Mouse (Mus musculus): Measurements from ENCODE around the gene Ikzf4. TPM values are rescaled to one million over a fixed set of nuclear protein-coding genes. Genes with fewer than 3 reads are reported as not detected.

Ikzf4 gene
- polyA plus RNA-seq, 1 experiment from 2014 or later, result 0.10 TPM

DNA sequence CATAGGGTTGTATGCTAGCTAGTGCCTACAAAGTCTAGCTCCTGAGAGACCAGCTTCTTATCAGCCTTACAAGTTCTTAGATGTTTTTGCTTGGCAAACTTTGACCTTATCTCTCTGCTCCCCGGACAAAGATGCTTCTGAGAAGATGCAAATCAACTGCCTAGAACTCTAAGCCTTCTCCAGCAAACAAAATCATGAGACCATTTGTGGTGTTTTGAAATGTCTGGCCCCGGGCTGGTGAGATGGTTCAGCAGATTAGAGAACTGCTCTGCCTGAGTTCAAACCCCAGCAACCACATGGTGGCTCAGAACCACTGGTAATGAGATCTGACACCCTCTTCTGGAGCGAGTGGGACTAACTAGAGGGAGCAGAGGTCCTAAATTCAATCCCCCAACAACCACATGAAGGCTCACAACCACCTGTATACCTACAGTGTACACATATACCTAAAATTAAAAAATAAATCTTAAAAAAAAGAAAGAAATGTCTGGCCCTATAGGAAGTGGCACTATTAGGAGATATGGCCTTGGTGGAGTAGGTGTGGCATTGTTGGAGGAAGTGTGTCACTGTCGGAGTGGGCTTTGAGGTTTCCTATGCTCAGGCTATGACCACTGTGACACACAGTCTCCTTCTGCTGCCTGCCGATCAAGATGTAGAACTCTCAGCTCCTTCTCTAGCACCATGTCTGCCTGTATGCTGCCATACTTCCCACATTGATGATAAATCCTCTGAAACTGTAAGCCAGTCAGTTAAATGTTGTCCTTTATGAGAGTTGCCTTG, 17.8 kb upstream of the Ikzf4 start:
- ChIA-PET POLR2A (no interaction called here), CTCF (interaction anchor here (1.7 to 2.9 kb wide), 2 partner anchors 10 to 11 kb away, joined by 4 to 11 read pairs; partner anchors contain the start of gene Suox)
- DNase-seq (ENCODE audit: low read depth, low spot score), result no peak
- in situ Hi-C loops (cut with MboI; ENCODE audit: low pct_unique_long_range_greater_than_20kb), result no loop called here
- ATAC-seq, result no peak
- no peak for TF ChIP-seq CTCF (IDR thresholded peaks at IDR 0.05)
- H3K27me3 ChIP-seq, result no peaks in the 10 kb centered on the region

DNA sequence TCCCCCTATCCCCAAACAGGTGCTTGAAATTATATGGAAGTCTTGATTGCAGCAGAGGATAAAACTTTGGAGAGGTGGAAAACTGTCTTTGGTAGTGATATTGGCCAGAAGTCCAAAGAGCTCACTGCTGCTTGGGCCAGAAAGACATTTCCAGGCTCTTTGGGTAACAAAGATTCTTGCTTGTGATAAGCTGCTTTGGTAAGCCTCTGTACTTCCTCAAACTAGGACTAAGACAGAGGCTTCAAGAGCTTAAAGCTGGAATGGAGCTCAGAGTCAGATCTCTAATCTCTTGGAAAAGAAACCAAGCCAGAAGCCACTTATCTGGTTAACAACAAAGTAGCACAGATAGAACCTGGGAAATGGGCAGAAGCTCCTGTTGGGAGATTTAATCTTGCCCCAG, 16.7 kb upstream of the Ikzf4 start:
- no peak for TF ChIP-seq CTCF (IDR thresholded peaks at IDR 0.05)
- ChIA-PET POLR2A (no interaction called here), CTCF (interaction anchor here (2.9 kb wide), 1 partner anchor 12 kb away, joined by 11 read pairs; the partner anchor contains the start of gene Suox)
- DNase-seq (ENCODE audit: low read depth, low spot score) (no peak), ATAC-seq (no peak)
- in situ Hi-C loops (cut with MboI; ENCODE audit: low pct_unique_long_range_greater_than_20kb), result no loop called here
- no peaks in the 10 kb centered on the region for H3K27me3 ChIP-seq

DNA sequence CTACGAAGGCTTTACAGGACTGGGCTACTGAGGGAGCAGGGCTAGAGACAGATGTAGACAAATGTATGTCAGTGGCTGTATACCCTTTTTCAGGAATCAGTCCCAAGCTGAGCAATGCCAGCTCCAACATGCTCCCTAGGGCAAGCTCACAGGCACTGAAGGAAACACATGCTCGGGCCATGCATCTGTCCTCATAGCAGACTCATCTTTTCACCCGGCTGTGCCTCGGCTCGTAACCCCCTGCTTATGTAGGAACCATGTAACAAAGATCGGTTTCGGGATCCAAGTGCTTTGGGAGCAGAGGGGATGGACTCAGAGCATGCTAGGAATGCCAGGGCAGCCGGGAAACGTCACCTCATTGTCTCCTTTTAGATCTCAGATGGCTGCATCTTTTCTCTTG, 13.7 kb upstream of the Ikzf4 start:
- in situ Hi-C loops (cut with MboI; ENCODE audit: low pct_unique_long_range_greater_than_20kb), result no loop called here
- POLR2A ChIA-PET, result no interaction called here
- CTCF ChIA-PET, result no interaction called here
- no peak for DNase-seq (ENCODE audit: low read depth, low spot score)
- no peak for ATAC-seq
- no peaks in the 10 kb centered on the region for H3K27me3 ChIP-seq
- TF ChIP-seq CTCF (IDR thresholded peaks at IDR 0.05), result no peak

DNA sequence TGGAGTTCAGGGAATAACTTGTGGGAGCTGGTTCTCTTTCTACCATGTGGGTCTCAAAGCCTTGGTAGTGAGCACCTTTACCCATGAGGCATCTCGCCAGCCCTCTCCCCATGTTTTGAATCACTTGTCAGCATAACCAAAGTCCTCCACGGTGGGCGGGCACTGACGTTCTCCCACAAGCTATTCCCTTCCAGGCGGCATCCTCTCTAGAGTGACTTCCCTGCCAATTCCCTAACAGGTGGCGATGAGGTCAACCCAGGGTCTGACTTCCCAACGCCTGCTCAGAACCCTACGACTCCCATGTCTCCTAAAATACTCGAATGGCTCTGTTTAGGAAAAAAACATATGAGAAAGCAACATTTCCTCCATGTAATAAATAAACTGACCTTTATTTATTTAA, 12.1 kb upstream of the Ikzf4 start:
- CTCF ChIA-PET, result no interaction called here
- in situ Hi-C loops (cut with MboI; ENCODE audit: low pct_unique_long_range_greater_than_20kb), result no loop called here
- ATAC-seq (no peak), DNase-seq (ENCODE audit: low read depth, low spot score) (no peak)
- POLR2A ChIA-PET, result no interaction called here
- TF ChIP-seq CTCF (IDR thresholded peaks at IDR 0.05), result no peak
- H3K27me3 ChIP-seq, result no peaks in the 10 kb centered on the region

DNA sequence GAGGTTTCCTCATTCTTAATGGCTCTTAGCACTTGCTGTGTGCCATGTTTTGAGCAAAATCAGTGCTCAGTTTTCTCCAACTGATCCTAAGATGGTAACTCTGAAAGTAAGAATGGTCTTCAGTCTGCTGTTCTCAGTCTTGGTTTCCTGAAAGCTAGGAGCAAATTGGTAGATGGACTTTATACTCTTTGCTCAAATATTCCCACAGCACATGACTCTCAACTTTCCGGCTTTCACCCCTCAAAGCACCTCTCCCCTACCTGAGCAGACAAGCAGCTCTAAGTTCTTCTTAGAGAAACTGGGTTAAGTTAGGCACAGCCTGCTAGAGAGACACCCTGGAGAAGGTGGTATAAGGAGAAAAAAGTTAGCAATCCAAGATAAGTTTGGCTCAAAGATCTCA, 10.9 kb upstream of the Ikzf4 start:
- no peak for DNase-seq (ENCODE audit: low read depth, low spot score)
- ChIA-PET CTCF (interaction anchor here (1.5 kb wide), 1 partner anchor 11 kb away, joined by 3 read pairs; no protein-coding TSS in a partner anchor), POLR2A (no interaction called here)
- TF ChIP-seq CTCF (IDR thresholded peaks at IDR 0.05), result no peak
- no peak for ATAC-seq
- no peaks in the 10 kb centered on the region for H3K27me3 ChIP-seq
- in situ Hi-C loops (cut with MboI; ENCODE audit: low pct_unique_long_range_greater_than_20kb), result no loop called here

DNA sequence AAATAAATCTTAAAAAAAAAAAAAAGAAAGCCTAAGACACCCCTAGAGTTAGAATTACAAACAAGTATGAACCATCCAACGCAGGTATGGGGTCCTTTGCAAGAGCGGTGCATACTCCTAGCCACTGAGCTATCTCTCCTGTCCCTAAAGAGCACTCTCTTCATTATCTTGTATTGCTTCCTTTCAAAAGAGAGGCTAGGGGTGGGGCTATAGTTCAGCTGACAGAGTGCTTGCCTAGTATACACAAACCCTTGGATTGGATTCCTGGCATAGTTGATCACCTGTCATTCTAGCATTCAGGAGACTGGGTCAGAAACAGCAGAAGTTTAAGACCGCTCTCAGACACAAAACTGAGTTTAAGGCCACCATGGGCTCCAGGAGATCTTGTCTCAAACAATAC, 9.5 kb upstream of the Ikzf4 start:
- ChIA-PET POLR2A (no interaction called here), CTCF (no interaction called here)
- no peaks in the 10 kb centered on the region for H3K27me3 ChIP-seq
- TF ChIP-seq CTCF (IDR thresholded peaks at IDR 0.05), result no peak
- DNase-seq (ENCODE audit: low read depth, low spot score) (no peak), ATAC-seq (no peak)
- in situ Hi-C loops (cut with MboI; ENCODE audit: low pct_unique_long_range_greater_than_20kb), result no loop called here

DNA sequence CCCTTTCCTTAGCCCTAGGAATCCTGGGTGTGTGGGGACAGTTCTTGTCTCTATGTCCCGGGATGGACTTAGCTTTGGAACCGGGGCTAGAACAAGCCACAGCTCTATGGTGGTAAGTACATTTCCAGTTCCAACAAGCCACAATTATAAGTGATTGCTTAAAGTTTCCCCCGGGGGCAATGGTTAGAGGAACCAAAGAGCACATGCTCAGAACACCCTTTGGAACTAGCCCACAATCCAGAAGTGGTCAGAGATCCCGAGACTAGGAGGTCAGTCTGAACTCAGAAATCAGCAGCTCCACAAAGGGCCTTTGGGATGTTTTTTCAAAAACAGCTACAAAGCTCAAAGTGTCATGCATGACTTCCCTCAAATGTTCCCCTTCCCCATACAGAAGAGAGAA, 8.1 kb upstream of the Ikzf4 start:
- DNase-seq (ENCODE audit: low read depth, low spot score) (no peak), ATAC-seq (no peak)
- POLR2A ChIA-PET, result interaction anchor here (0.7 kb wide), 1 partner anchor 58 kb away, joined by 3 read pairs; no protein-coding TSS in a partner anchor
- TF ChIP-seq CTCF (IDR thresholded peaks at IDR 0.05), result no peak
- H3K27me3 ChIP-seq, result no peaks in the 10 kb centered on the region
- in situ Hi-C loops (cut with MboI; ENCODE audit: low pct_unique_long_range_greater_than_20kb), result no loop called here
- CTCF ChIA-PET, result interaction anchor here (0.9 to 1.5 kb wide), 2 partner anchors 10 to 13 kb away, joined by 3 to 4 read pairs; no protein-coding TSS in a partner anchor

DNA sequence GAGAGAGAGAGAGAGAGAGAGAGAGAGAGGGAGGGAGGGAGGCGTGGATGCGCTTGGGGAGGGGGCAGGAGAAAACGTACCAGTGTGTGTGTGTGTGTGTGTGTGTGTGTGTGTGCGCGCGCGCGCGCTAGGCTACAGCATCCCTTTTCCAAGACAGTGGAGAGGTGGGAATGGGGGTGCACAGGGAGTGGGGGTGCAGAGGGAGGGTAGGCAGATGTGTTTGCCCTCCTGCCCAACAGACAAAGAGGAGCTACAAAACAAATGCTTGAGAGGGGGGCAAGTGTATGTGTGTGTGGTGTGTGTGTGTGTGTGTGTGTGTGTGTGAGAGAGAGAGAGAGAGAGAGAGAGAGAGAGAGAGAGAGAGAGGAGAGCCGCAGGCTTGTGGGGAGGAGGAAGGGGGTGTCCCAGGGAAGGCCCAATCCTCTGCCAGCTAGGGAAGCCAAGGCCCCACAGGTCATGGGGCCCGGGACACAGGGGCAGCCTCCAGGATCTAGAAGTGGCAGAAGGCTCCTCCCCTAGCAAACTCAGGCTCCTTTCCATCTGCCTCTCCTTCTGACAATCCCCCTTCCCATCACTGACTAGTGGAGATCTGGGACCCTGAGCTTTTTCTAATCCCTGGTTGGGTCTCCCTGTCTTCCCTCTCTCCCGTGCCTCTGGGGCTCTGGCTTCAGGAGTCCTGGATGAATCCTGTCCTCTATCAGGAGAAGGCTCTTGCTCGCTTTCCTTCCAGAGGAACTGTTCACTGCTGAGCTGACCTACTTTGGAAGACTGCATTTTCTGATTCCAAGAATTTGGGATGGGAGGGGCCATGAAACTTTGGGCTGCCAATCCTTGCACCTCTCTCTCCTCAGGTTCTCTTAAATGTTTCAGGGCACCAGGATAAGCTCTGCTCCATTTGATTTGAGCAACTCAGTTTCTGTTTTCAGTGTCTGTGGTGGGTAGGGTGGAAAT, 623 bp upstream of the Ikzf4 start:
- ATAC-seq (no peak), DNase-seq (ENCODE audit: low read depth, low spot score) (no peak)
- in situ Hi-C loops (cut with MboI; ENCODE audit: low pct_unique_long_range_greater_than_20kb), result no loop called here
- CTCF ChIA-PET, result interaction anchor here (1.3 kb wide), 1 partner anchor 21 kb away, joined by 4 read pairs; no protein-coding TSS in a partner anchor
- TF ChIP-seq CTCF (IDR thresholded peaks at IDR 0.05), result no peak
- H3K27me3 ChIP-seq, result no peaks in the 10 kb centered on the region
- POLR2A ChIA-PET, result no interaction called here

DNA sequence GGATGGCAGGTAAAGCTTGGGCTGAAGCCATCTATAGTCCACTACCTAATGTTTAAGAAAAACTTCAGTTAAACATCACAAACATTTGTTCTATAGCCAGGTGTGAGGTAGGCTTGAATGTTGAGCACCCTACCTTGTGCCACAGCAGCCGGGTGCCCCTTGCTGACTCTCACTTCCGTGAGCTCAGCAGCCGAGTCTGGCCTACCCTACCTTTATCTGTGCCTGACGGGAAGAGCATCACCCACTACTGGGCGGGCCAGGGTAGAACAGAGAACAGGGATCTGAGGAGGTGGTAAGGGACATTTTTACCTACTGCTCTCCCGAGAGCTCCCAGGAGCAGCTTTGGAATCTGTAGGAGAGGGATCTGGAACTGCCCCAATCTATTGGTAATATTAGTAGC, 3.0 kb downstream of the Ikzf4 start:
- POLR2A ChIA-PET, result interaction anchor here (0.7 kb wide), 1 partner anchor 8 kb away, joined by 3 read pairs; no protein-coding TSS in a partner anchor
- in situ Hi-C loops (cut with MboI; ENCODE audit: low pct_unique_long_range_greater_than_20kb), result no loop called here
- DNase-seq (ENCODE audit: low read depth, low spot score), result no peak
- ATAC-seq, result no peak
- no peaks in the 10 kb centered on the region for H3K27me3 ChIP-seq
- CTCF ChIA-PET, result interaction anchor here (1.1 to 1.5 kb wide), 3 partner anchors 9 to 33 kb away, joined by 3 to 6 read pairs (median 3); no protein-coding TSS in a partner anchor
- no peak for TF ChIP-seq CTCF (IDR thresholded peaks at IDR 0.05)

DNA sequence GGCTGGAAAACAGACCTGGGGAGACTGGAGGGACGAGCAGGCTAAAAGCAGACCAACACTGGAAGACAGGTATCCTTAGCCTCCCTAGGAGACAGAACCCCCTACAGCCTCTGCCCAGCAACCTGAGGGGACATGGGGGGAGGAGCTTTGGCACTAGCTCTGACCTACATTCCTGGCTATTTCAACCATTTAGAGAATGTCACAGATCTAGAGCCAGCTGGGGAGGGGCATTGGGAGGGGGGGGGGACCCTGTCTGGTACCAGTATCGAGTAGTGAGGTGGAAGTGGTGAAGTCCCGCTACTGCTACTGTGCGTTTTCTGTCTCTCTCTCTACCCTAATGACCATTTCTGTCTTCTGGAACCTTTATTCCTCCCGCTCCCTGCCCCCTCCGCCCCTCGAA, 3.9 kb downstream of the Ikzf4 start:
- in situ Hi-C loops (cut with MboI; ENCODE audit: low pct_unique_long_range_greater_than_20kb), result no loop called here
- no peaks in the 10 kb centered on the region for H3K27me3 ChIP-seq
- ATAC-seq, result no peak
- ChIA-PET POLR2A (no interaction called here), CTCF (no interaction called here)
- no peak for TF ChIP-seq CTCF (IDR thresholded peaks at IDR 0.05)
- DNase-seq (ENCODE audit: low read depth, low spot score), result no peak

DNA sequence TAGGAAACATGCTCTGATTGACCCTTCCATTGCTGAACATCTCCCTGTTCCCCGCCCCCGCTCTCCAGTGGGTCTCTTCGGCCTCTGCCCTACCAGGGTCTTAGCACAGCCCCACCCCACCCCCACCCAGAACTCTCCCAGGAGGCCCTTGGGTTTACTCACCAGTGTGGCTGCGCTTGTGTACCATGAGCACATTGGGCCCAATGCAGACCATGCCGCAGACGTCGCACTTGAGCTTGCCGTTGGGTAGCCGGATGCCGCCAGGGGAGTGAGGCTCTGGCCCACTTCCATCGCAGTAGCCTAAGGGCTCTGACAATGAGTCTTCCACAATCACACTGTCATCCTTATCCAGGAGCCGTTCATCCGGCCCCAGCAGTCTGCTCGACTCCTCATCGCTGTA, 4.9 kb downstream of the Ikzf4 start:
- no peak for DNase-seq (ENCODE audit: low read depth, low spot score)
- TF ChIP-seq CTCF (IDR thresholded peaks at IDR 0.05), result no peak
- H3K27me3 ChIP-seq, result no peaks in the 10 kb centered on the region
- ChIA-PET CTCF (no interaction called here), POLR2A (no interaction called here)
- in situ Hi-C loops (cut with MboI; ENCODE audit: low pct_unique_long_range_greater_than_20kb), result no loop called here
- no peak for ATAC-seq

Data from Patski (cell line).